Mouse (Mus musculus) olfactory bulb, adult 2 months (tissue): ENCODE data around the gene Cstf1.

Source experiments
- CTCF ChIP-seq: fragments of 200-500 bp; IDR thresholded peaks from 2 replicates; pipeline ENCODE4 v1.5.1; 2012; ENCODE audit warnings: low read depth, mild to moderate bottlenecking, low read length, moderate library complexity; ENCODE audit not compliant: insufficient read depth
- POLR2A ChIP-seq: fragments of 200-500 bp; IDR thresholded peaks from 2 replicates; pipeline ENCODE4 v1.6.1; 2012; ENCODE audit warnings: mild to moderate bottlenecking, low read depth, low read length, moderate library complexity; ENCODE audit not compliant: insufficient read depth

DNA sequence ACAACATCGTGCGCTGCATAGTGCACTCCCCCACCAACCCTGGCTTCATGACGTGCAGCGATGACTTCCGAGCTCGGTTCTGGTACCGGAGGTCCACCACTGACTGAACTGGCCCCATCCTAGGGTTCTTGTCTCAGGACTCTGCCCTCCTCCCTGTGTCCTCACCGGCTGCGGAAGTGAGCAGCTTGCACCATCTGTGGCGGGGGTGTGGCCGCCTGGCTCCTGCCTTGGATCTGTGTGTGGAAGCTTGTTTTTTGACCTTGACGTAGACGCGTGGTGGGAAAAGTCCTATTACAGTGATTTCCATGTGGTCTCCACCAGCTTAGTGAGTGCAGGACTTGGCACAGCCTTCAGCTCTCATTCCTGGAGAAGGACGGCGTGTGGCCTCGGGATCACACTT is 10.0 kb downstream of the Cstf1 start:
- TF ChIP-seq CTCF (no peak), POLR2A (no peak)
